Mouse (Mus musculus) heart, adult 18-20 months (tissue): ENCODE measurements at regions not wholly inside any gene's neighbourhood (a gene's known extent, or its start where the extent isn't known, plus 50 kb on each side); places are given as distances from the start of the nearest gene placed in this dataset.

Experiments used
- DNase-seq, 2 experiments: peaks; one replicate each; pipeline ENCODE4 v3.0.0; 2021 to 2022; ENCODE audit warnings: mixed read lengths in 1 of 2

GRCm38 (mm10) chr14:97170841-97171240, 651.9 kb upstream of the Klhl1 start:
- no peak for DNase-seq

DNA sequence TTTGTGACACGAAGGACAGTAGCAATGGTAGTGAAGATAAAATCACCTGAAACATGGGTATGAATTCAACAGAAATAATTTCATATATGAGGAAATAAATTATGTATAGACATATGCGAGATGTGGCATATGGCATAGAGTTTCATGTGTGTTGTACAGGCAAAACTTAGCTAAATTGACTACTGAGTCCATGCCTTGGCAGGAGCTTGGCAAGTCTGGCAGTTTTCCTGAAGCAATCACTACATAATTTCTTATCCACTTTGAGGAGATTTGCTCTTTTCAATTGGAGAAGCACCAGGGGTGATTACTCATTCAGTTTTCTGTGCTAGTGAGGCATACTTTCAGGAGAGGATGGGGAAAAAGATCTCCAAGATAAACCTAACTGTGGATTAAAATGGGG, 646.9 kb upstream of the Klhl1 start:
- DNase-seq = no peak

DNA sequence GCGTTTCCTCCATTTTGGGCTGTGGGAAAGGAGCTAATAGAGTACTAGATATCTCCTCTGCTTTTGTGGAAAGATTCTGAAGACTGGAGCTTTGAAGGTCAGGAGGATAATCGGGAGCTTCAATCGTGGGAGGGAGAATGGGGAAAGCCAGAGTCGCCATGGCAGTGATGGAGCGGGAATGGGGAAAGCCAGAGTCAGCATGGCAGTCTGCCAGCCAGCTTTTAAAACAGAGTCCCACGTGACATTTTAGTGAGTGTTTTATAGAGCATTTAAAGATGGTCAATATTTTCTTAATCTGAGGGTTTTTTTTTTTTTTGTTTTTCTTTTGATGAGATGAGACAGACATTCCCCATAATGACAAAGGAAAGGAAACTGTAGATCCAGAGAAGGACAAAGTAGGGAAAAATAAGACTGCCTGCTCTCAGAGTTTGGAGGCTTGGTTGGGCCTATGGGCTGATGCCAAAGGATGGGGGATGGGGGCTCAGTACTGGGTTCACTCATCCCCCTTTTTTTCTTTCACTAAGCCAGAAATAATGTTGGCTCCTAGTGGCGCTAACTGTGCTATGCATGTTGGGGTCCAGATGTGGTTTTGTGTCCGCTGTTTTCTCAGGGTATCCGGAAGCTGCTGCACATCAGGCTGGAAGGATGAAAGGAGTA, 630.2 kb upstream of the Klhl1 start:
- no peak for DNase-seq

GRCm38 (mm10) chr14:97115918-97116635, 597.2 kb upstream of the Klhl1 start:
- no peak for DNase-seq

DNA sequence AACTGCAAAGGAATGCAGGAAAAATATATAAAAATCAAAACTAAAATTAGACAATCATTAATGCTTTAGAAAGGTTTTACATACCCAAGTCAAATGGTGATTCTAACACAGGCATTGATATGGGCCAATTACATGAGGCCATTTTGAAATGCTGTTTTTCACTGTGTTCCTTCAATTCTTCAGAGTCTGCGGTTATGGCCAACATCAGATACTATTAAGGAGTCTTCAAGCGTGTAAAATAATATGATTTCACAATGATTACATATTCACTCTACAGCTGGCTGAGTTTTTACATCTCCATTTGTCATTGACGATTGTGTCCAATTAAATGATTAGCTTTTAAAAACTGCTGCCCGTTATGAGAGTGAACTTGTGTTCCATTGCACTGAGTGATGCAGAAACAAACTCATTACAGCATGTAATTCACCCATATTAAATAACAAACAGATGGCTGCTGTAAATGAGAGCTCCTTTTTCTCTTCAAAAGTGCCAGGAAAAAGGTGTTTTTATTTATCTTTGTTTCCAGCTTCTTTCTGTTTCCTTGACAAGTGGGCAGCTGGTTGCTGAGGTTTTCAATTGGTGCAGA, 582.3 kb upstream of the Klhl1 start:
- DNase-seq = no peak

GRCm38 (mm10) chr14:97093389-97093788, 574.5 kb upstream of the Klhl1 start:
- no peak for DNase-seq

DNA sequence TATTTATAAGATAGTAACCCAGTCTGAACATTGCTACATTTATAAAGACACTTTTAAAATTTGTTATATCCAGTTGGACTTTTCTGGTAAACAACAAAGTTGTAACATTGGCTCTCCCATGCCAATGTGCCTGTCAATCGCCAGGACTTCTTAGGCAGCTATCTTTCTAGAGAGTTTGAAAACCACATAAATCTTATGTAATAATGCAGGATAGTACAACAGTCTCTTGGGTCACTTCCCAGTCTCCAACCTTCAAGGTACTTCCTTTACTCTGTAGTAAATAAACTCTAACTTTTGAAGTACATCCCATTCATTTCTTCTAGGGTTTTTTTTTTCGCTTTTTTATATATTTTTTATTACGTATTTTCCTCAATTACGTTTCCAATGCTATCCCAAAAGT, 570.0 kb upstream of the Klhl1 start:
- no peak for DNase-seq

GRCm38 (mm10) chr14:97087346-97087745, 568.4 kb upstream of the Klhl1 start:
- DNase-seq = no peak

- no peak for DNase-seq
Observed at GRCm38 (mm10) chr14:97086363-97087309, 567.7 kb upstream of the Klhl1 start.

GRCm38 (mm10) chr14:97074808-97075207, 555.9 kb upstream of the Klhl1 start:
- DNase-seq = no peak

GRCm38 (mm10) chr14:97068770-97069169, 549.9 kb upstream of the Klhl1 start:
- no peak for DNase-seq

DNA sequence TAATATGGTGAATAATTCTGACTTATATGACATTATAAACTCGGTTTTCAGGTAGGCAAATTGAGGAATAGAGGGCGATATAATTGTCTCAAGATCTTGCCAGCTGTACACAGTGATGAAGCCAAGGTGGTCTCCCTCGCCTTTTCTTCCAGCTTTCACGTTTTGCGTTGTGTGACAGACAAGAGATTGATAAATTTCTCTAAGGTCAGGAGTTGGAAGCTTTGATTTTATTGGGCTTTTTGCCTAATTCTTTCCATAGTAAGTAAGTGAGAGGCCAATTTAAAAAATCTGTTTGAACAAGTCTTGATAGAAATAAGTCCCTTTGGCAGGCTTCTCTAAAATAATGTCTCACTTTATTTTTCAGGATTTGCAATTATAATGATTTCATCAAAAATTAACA, 549.4 kb upstream of the Klhl1 start:
- no peak for DNase-seq

DNA sequence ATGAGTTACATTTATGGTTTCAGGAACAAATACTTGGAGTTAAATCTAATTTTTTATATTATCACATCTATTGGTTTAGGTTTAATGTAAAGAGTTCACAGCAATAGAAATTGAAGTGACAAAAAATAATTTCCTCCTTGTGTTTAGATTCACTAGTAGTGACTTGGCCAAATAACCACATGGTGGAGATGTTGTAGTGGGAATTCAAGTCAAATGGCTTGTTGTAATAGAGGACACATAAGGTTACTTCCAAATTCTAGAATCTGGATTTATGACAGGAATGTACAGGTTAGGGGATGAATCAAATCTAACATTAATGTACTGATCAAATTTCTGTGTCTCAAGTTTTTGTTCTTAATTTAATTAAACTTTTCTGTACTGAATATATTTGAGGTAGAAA, 526.4 kb upstream of the Klhl1 start:
- no peak for DNase-seq

DNA sequence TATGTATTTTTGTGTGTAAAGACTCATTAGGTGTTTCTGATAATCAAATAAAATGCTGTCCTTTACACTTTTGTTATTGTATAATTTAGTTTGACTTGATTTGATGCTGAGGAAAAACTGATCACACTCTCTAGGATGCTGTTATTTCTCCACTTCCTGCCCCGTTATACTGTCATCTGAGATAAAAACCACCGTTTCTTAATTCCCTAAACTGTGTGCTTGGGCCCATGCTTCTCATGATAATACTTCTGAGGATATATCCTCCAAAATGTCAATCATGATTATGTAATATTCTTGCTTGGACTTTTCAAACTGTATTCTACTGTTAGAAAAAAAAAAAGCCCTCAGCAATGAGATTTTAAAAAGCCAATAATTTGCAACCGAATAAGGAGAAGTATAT, 520.9 kb upstream of the Klhl1 start:
- no peak for DNase-seq

- DNase-seq = no peak
Observed at GRCm38 (mm10) chr14:97028528-97028927, 509.6 kb upstream of the Klhl1 start.

GRCm38 (mm10) chr14:97006294-97006693, 487.4 kb upstream of the Klhl1 start:
- DNase-seq = no peak

- no peak for DNase-seq
Observed at GRCm38 (mm10) chr14:96995081-96995480, 476.2 kb upstream of the Klhl1 start.

GRCm38 (mm10) chr14:96990542-96991162, 471.8 kb upstream of the Klhl1 start:
- no peak for DNase-seq

- DNase-seq = no peak
Observed at GRCm38 (mm10) chr14:96963074-96963447, 444.2 kb upstream of the Klhl1 start.

DNA sequence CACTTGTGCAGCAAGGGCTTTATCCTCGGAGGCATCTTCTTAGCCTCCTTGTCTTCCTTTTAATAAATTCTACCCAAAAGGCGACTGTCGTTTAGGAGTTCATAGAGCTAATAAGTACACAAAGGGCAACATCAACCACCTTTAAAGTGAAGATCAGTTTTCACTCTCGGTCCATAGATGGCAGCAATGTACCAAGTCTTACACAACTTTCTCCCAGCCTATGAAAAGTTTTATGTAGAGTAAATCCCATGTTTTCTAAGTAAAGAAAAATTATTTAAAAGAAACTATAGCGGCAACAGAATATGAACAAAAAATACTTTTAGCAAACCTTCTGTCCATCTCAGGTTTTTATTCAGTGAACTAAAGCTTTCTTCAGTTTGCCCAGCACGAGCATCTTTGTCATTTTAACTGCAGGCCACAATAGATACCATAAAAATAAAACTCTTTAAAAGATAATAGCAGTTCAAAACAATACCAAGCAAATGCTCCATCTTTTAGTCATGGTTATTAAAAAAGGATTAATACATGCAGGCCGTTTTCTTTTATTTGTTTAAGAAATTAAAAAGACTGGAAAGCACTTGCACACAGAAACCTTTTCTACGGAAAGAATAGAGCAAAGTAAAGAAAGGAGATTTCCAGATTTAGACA, 443.6 kb upstream of the Klhl1 start:
- DNase-seq = no peak

GRCm38 (mm10) chr14:96956115-96956514, 437.2 kb upstream of the Klhl1 start:
- no peak for DNase-seq

DNA sequence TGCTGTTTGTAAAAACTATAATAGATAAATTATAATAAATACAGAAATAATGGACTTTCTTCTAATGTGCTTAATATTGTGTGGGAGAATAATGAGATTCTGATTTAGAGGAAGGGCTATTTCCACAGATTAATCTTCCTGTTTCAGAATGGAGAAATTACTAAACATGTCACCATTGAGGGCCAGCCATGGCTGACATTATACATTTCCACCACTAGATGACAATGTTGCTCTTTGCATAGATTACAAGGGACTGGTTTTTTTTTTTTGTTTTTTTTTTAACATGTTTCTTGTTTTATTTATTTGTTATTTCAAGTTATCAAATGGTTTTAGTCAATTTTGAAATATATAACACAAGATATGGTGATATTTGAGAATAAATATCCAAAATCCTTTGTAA, 435.6 kb upstream of the Klhl1 start:
- no peak for DNase-seq
